In the genomic region with DNA sequence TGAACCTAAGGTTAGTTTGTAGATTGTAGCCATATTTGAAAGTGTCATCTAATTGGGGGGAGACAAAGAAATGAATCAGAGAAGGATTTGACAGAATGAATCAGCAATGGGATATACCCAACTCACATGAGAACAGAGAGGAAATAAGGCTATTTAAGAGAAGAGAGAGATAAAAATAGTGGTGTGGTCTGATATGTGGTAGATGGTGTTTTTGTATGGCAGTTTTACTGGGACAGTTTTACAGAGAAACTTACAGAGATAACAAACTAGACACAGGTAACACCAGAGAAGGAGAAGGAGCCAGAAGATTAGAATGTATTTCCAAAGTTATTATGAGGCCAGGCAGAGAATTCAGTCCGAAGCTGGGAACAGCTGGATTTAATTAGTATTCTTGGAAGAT, we compare ENCODE assay signal across 24 mouse cellular contexts.
DNase-seq lines count a peak whose midpoint lies in the region; ATAC-seq and TF ChIP-seq lines count a peak whose summit lies in the region.
"Had no signal": no experiment of that assay in that cellular context is flagged by ENCODE, and none has a peak within 500 bp of the region (broad histone marks: within the 10 kb centered on the region; RNA-seq: fewer than 3 reads in every experiment).

No protein-coding gene starts in this region.

- no peak overlapping the region for H3K9ac ChIP-seq in embryonic facial prominence, embryonic 11.5 days (replicated peaks; ENCODE audit: low read length)
- H3K9ac ChIP-seq in liver, postnatal 0 days (replicated peaks), result no peak overlapping the region
- no peak overlapping the region for H3K9ac ChIP-seq in liver, embryonic 11.5 days (ENCODE audit: low read depth, low read length)
- H3K9ac ChIP-seq in MEL (ENCODE audit: control insufficient read depth, low read depth, low read length, poor library complexity, severe bottlenecking), result no peak overlapping the region

- WGBS in embryonic facial prominence, embryonic 11.5 days, result 50% methylated on average over 1 of the region's 1 CpGs
- WGBS in embryonic facial prominence, embryonic 10.5 days, result 48% methylated on average over 1 of the region's 1 CpGs
- 61% methylated on average over 1 of the region's 1 CpGs for WGBS in liver, postnatal 0 days (ENCODE audit: insufficient replicate concordance)
- WGBS in liver, embryonic 11.5 days, result 52% methylated on average over 1 of the region's 1 CpGs

- no peak for TF ChIP-seq RAD21 in MEL (IDR thresholded peaks at IDR 0.05; ENCODE audit: low read depth, low read length)

- H3K36me3 ChIP-seq in embryonic facial prominence, embryonic 11.5 days (replicated peaks; ENCODE audit: control insufficient read depth, insufficient read depth, low read depth, low read length), result no peaks in the 10 kb centered on the region
- H3K36me3 ChIP-seq in embryonic facial prominence, embryonic 10.5 days (replicated peaks), result no peaks in the 10 kb centered on the region
- no peaks in the 10 kb centered on the region for H3K36me3 ChIP-seq in liver, postnatal 0 days (replicated peaks; ENCODE audit: insufficient read depth, low read length)
- no peaks in the 10 kb centered on the region for H3K36me3 ChIP-seq in liver, embryonic 11.5 days (ENCODE audit: control insufficient read depth, insufficient read depth, low read length)
- peaks cover 0 to 3% of the 10 kb centered on the region in 2 experiments; a peak in 2 of 4 replicates for H3K36me3 ChIP-seq in MEL (ENCODE audit: control insufficient read depth in 1 of 2, insufficient read depth in 2 of 2, low read length in 2 of 2)
- H3K36me3 ChIP-seq: G1E had no signal

- no peaks in the 10 kb centered on the region for H3K79me2 ChIP-seq in MEL (ENCODE audit: control insufficient read depth, insufficient read depth, low read length, poor library complexity)

- TF ChIP-seq POLR2A in MEL (IDR thresholded peaks at IDR 0.05; ENCODE audit: control insufficient read depth in 1 of 2, insufficient read depth in 1 of 2, low read depth in 1 of 2, low read length in 2 of 2, poor library complexity in 1 of 2), result no peak

- no peak for TF ChIP-seq EP300 in liver, postnatal 0 days (IDR thresholded peaks at IDR 0.05; ENCODE audit: low read depth)
- peak; percentile 53 to 56 for TF ChIP-seq EP300 in MEL (IDR thresholded peaks at IDR 0.05; ENCODE audit: low read depth in 1 of 2, low read length in 2 of 2)

- H3K9me3 ChIP-seq in embryonic facial prominence, embryonic 11.5 days (replicated peaks; ENCODE audit: control insufficient read depth, low read length), result no peaks in the 10 kb centered on the region
- H3K9me3 ChIP-seq in embryonic facial prominence, embryonic 10.5 days, result no peaks in the 10 kb centered on the region
- no peaks in the 10 kb centered on the region for H3K9me3 ChIP-seq in liver, postnatal 0 days (ENCODE audit: low read length)
- H3K9me3 ChIP-seq in liver, embryonic 11.5 days (ENCODE audit: control insufficient read depth, low read length), result no peaks in the 10 kb centered on the region
- no peaks in the 10 kb centered on the region for H3K9me3 ChIP-seq in MEL (replicated peaks; ENCODE audit: insufficient read depth, low read length)
- H3K9me3 ChIP-seq: G1E had no signal

- H3K4me3 ChIP-seq in embryonic facial prominence, embryonic 11.5 days (ENCODE audit: low read depth, low read length), result no peak overlapping the region
- no peak overlapping the region for H3K4me3 ChIP-seq in embryonic facial prominence, embryonic 10.5 days
- no peak overlapping the region for H3K4me3 ChIP-seq in liver, postnatal 0 days (ENCODE audit: low read depth, low read length)
- no peak overlapping the region for H3K4me3 ChIP-seq in liver, embryonic 11.5 days (ENCODE audit: low read depth, low read length)
- no peak overlapping the region for H3K4me3 ChIP-seq in MEL (ENCODE audit: control insufficient read depth in 1 of 2, insufficient read depth in 1 of 2, low read depth in 2 of 2, low read length in 2 of 2)

- no peaks in the 10 kb centered on the region for H3K27me3 ChIP-seq in embryonic facial prominence, embryonic 11.5 days (ENCODE audit: control insufficient read depth, insufficient read depth, low read length)
- H3K27me3 ChIP-seq in embryonic facial prominence, embryonic 10.5 days (replicated peaks; ENCODE audit: low read depth, poor library complexity, severe bottlenecking), result no peaks in the 10 kb centered on the region
- no peaks in the 10 kb centered on the region for H3K27me3 ChIP-seq in liver, postnatal 0 days (ENCODE audit: insufficient read depth, low read length)
- H3K27me3 ChIP-seq in liver, embryonic 11.5 days (replicated peaks; ENCODE audit: control insufficient read depth, insufficient read depth, low read length), result no peaks in the 10 kb centered on the region
- no peaks in the 10 kb centered on the region for H3K27me3 ChIP-seq in MEL (ENCODE audit: control insufficient read depth in 1 of 2, insufficient read depth in 2 of 2, low read length in 2 of 2)
- H3K27me3 ChIP-seq: CH12.LX, Patski had no signal

- no peak overlapping the region for H3K4me2 ChIP-seq in embryonic facial prominence, embryonic 11.5 days (ENCODE audit: low read depth, low read length)
- H3K4me2 ChIP-seq in liver, postnatal 0 days (ENCODE audit: low read depth, low read length), result 0 out of 2 replicates have a peak overlapping the region, but pooled peaks have one; percentile 4
- H3K4me2 ChIP-seq in liver, embryonic 11.5 days, result no peak overlapping the region

- no peaks in the 10 kb centered on the region for H3K4me1 ChIP-seq in embryonic facial prominence, embryonic 11.5 days (ENCODE audit: control insufficient read depth, insufficient read depth, low read length)
- no peaks in the 10 kb centered on the region; the same call in 1 of the 2 replicates for H3K4me1 ChIP-seq in embryonic facial prominence, embryonic 10.5 days
- no peaks in the 10 kb centered on the region; the same call in 1 of the 2 replicates for H3K4me1 ChIP-seq in liver, postnatal 0 days (ENCODE audit: insufficient read depth)
- no peaks in the 10 kb centered on the region for H3K4me1 ChIP-seq in liver, embryonic 11.5 days (replicated peaks; ENCODE audit: control insufficient read depth, insufficient read depth, low read length)
- peaks cover 2 to 3% of the 10 kb centered on the region in 2 experiments; a peak in 2 of 4 replicates for H3K4me1 ChIP-seq in MEL (ENCODE audit: control insufficient read depth in 1 of 2, insufficient read depth in 2 of 2, low read length in 2 of 2)

- TF ChIP-seq CTCF in liver, postnatal 0 days (IDR thresholded peaks at IDR 0.05; ENCODE audit: low read depth), result no peak
- TF ChIP-seq CTCF in MEL (IDR thresholded peaks at IDR 0.05 in 2 of 3, conservative IDR thresholded peaks at IDR 0.05 in 1 of 3; ENCODE audit: control insufficient read depth in 1 of 3, insufficient read depth in 1 of 3, low read depth in 2 of 3, low read length in 3 of 3, poor library complexity in 1 of 3, severe bottlenecking in 1 of 3), result no peak

- DNase-seq in embryonic facial prominence, embryonic 11.5 days (ENCODE audit: low spot score), result peak; percentile 13
- DNase-seq in embryonic facial prominence, embryonic 10.5 days (ENCODE audit: low spot score), result no peak
- no peak for DNase-seq in liver, postnatal 0 days
- DNase-seq in liver, embryonic 11.5 days (ENCODE audit: low spot score), result no peak
- DNase-seq in 416B (ENCODE audit: low read depth) (peak; percentile 8), MEL (ENCODE audit: low read depth, low spot score) (peak; percentile 13)
- no peak for DNase-seq in kidney, postnatal 10 days
- DNase-seq in spleen, postnatal 36 days (ENCODE audit: low spot score in 2 of 2), result no peak
- DNase-seq: adrenal gland, adult 2 months; adrenal gland, adult 8-10 months; adrenal gland, postnatal 10 days; adrenal gland, postnatal 14 days; adrenal gland, postnatal 25 days; adrenal gland, postnatal 36 days; B cell, adult 2 months; cerebellum, adult 11 months; cerebellum, adult 11-12 months; cerebellum, adult 18-20 months; cerebellum, adult 2 months had no signal

- ATAC-seq in embryonic facial prominence, embryonic 11.5 days (replicated peaks; ENCODE audit: insufficient number of reproducible peaks, low FRiP score, low TSS enrichment, low read depth), result no peak
- ATAC-seq in liver, postnatal 0 days, result no peak
- no peak for ATAC-seq in liver, embryonic 11.5 days (replicated peaks; ENCODE audit: low FRiP score)
- ATAC-seq: activated CD4-positive, CD25-positive, alpha-beta regulatory T cell, adult 4 months; CD4-positive, CD25-positive, alpha-beta regulatory T cell, adult 4 months; Patski had no signal

- H3K27ac ChIP-seq in embryonic facial prominence, embryonic 11.5 days (replicated peaks; ENCODE audit: low read depth, low read length), result no peak overlapping the region
- no peak overlapping the region for H3K27ac ChIP-seq in embryonic facial prominence, embryonic 10.5 days (replicated peaks)
- no peak overlapping the region for H3K27ac ChIP-seq in liver, postnatal 0 days (ENCODE audit: low read depth)
- no peak overlapping the region for H3K27ac ChIP-seq in liver, embryonic 11.5 days (ENCODE audit: low read depth, low read length)
- no peak overlapping the region for H3K27ac ChIP-seq in MEL (ENCODE audit: control insufficient read depth, low read depth, low read length)

TF ChIP-seq in MEL, 35 proteins besides CTCF, POLR2A, EP300 and RAD21:
- TF ChIP-seq RCOR1 (IDR thresholded peaks at IDR 0.05; ENCODE audit: low read depth, low read length), result peak; percentile 70
- TF ChIP-seq ETS1 (IDR thresholded peaks at IDR 0.05; ENCODE audit: low read depth, low read length), result 0 out of 2 replicates have a peak, but pooled peaks have one; percentile 29
- TF ChIP-seq CHD1 (IDR thresholded peaks at IDR 0.05; ENCODE audit: low read depth, low read length), result no peak
- TF ChIP-seq SIN3A (IDR thresholded peaks at IDR 0.05; ENCODE audit: low read length), result no peak
- TF ChIP-seq BHLHE40 (IDR thresholded peaks at IDR 0.05; ENCODE audit: borderline replicate concordance, low read depth, low read length), result peak; percentile 63
- peak; percentile 49 for TF ChIP-seq TCF12 (IDR thresholded peaks at IDR 0.05; ENCODE audit: low read depth, low read length)
TF ChIP-seq in MEL: peak in this region for 4.

Comparison
In these comparisons a context has a peak if more than half of its experiments do, and no peak if none do; other contexts are left out.
1. DNase-seq: peak in embryonic facial prominence, embryonic 11.5 days (single experiment), 416B (single experiment) and MEL (single experiment); none in embryonic facial prominence, embryonic 10.5 days (single experiment), liver, postnatal 0 days (single experiment), liver, embryonic 11.5 days (single experiment), kidney, postnatal 10 days (single experiment) and spleen, postnatal 36 days (0 of 2).